Mouse (Mus musculus) cerebellum, adult 8-10 months (tissue): ENCODE data around the gene Sox8.
A peak's percentile ranks its signal among the peaks of the same experiment; 100 is the strongest.

Experiments
- DNase-seq: peaks from one replicate; pipeline ENCODE4 v3.0.0; 2022

Gene Sox8

GRCm38 (mm10) chr17:25570648-25571452, at the start of gene Sox8:
Gene Sox8, minus strand, starts transcription at chr17:25570686.
- peak; percentile 61 for DNase-seq

- DNase-seq: peak; percentile 25
These were observed 48.1 kb upstream of the Sox8 start for GRCm38 (mm10) chr17:25618508-25619056.

- DNase-seq: no peak
These were observed 44.4 kb upstream of the Sox8 start for GRCm38 (mm10) chr17:25614723-25615510.

GRCm38 (mm10) chr17:25613323-25613722, 42.8 kb upstream of the Sox8 start:
- DNase-seq: no peak

GRCm38 (mm10) chr17:25612537-25612936, 42.1 kb upstream of the Sox8 start:
- peak; percentile 37 for DNase-seq

GRCm38 (mm10) chr17:25610151-25610550, 39.7 kb upstream of the Sox8 start:
- DNase-seq: peak; percentile 64

- DNase-seq: no peak
These were observed 39.0 kb upstream of the Sox8 start for GRCm38 (mm10) chr17:25609506-25609828.

GRCm38 (mm10) chr17:25608821-25609505, 38.5 kb upstream of the Sox8 start:
- DNase-seq: no peak

- DNase-seq: no peak
These were observed 37.8 kb upstream of the Sox8 start for GRCm38 (mm10) chr17:25608137-25608785.

- DNase-seq: no peak
These were observed 33.7 kb upstream of the Sox8 start for GRCm38 (mm10) chr17:25604234-25604633.

GRCm38 (mm10) chr17:25602366-25602765, 31.9 kb upstream of the Sox8 start:
- DNase-seq: no peak

GRCm38 (mm10) chr17:25597537-25597936, 27.1 kb upstream of the Sox8 start:
- DNase-seq: no peak

- no peak for DNase-seq
These were observed 25.0 kb upstream of the Sox8 start for GRCm38 (mm10) chr17:25595495-25595894.

- no peak for DNase-seq
These were observed 23.1 kb upstream of the Sox8 start for GRCm38 (mm10) chr17:25593411-25594261.

- no peak for DNase-seq
These were observed 21.9 kb upstream of the Sox8 start for GRCm38 (mm10) chr17:25592336-25592735.

- DNase-seq: no peak
These were observed 20.5 kb upstream of the Sox8 start for GRCm38 (mm10) chr17:25590985-25591384.

- no peak for DNase-seq
These were observed 19.6 kb upstream of the Sox8 start for GRCm38 (mm10) chr17:25590068-25590467.

GRCm38 (mm10) chr17:25584646-25585045, 14.2 kb upstream of the Sox8 start:
- no peak for DNase-seq

- no peak for DNase-seq
These were observed 13.4 kb upstream of the Sox8 start for GRCm38 (mm10) chr17:25583858-25584257.

- no peak for DNase-seq
These were observed 12.6 kb upstream of the Sox8 start for GRCm38 (mm10) chr17:25583099-25583498.

- no peak for DNase-seq
These were observed 11.6 kb upstream of the Sox8 start for GRCm38 (mm10) chr17:25582076-25582475.
